Mouse (Mus musculus): Measurements from ENCODE around the gene Ano2. TPM values are rescaled to one million over a fixed set of nuclear protein-coding genes. Genes with fewer than 3 reads are reported as not detected.

The Ano2 gene
- polyA plus RNA-seq, 1 experiment from 2014 or later: 0.28 TPM

DNA sequence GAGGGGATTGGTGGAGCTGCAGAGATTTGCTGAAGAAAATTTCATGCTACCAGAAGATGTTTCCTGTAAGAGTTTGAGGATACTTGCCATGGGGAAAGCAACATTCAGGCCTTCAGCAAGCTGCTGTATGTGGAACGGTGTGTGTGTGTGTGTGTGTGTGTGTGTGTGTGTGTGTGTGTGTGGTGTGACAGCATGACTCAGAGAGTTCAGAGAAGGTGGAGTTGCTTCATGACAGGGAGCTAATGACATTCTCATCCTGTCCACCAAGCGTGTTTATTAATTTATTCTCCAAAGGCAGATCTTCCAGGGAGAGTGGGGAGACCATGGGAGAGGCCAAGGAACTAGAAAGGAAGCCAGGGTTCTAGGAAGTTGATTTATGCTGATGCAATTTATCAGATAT lies 26.3 kb upstream of the Ano2 start:
- Histone ChIP-seq H3K4me1 (replicated peaks; ENCODE audit: control insufficient read depth, insufficient read depth, low read length) (no peaks in the 10 kb centered on the region), H3K9ac (ENCODE audit: low read depth, low read length) (no peak overlapping the region), H3K27me3 (ENCODE audit: control insufficient read depth, insufficient read depth, low read length) (no peaks in the 10 kb centered on the region), H3K4me2 (replicated peaks; ENCODE audit: low read depth, low read length) (no peak overlapping the region), H3K9me3 (ENCODE audit: control insufficient read depth, low read length) (no peaks in the 10 kb centered on the region), H3K4me3 (ENCODE audit: low read depth, low read length) (no peak overlapping the region), H3K36me3 (ENCODE audit: control insufficient read depth, insufficient read depth, low read length) (no peaks in the 10 kb centered on the region), H3K27ac (ENCODE audit: low read depth, low read length) (no peak overlapping the region)
- DNase-seq (ENCODE audit: low spot score) (no peak), ATAC-seq (ENCODE audit: low FRiP score) (no peak)
- 84% methylated on average over 2 of the region's 2 CpGs for WGBS

DNA sequence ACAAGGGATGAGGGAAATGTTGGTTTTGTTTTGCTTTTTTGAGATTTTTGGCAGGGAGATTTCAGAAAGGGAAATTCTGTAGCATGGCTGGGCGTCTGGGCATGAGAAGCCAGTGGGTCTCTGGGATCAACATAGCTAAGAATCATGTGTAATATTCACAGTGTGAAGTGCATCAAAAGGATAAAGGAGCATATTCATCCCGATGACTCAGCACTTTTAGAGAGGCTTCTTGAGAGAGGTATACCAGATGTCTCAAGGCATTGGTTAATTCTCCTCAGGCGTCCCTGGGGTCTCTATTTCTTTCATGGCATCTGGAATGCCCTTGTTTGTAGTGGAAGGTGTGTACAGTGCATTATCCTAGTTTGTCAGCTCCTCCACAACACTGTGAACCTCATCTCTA lies 18.4 kb upstream of the Ano2 start:
- DNase-seq (ENCODE audit: low spot score): no peak

GRCm38 (mm10) chr6:125678492-125678891 lies 11.7 kb upstream of the Ano2 start:
- H3K27me3 ChIP-seq (ENCODE audit: control insufficient read depth, insufficient read depth, low read length): no peaks in the 10 kb centered on the region
- no peak overlapping the region for H3K27ac ChIP-seq (ENCODE audit: low read depth, low read length)
- DNase-seq (ENCODE audit: low spot score) (no peak), ATAC-seq (ENCODE audit: low FRiP score) (no peak)
- H3K4me1 ChIP-seq (replicated peaks; ENCODE audit: control insufficient read depth, insufficient read depth, low read length): no peaks in the 10 kb centered on the region
- 58% methylated on average over 1 of the region's 1 CpGs for WGBS
- no peaks in the 10 kb centered on the region for H3K9me3 ChIP-seq (ENCODE audit: control insufficient read depth, low read length)
- H3K4me2 ChIP-seq (replicated peaks; ENCODE audit: low read depth, low read length): no peak overlapping the region
- no peak overlapping the region for H3K4me3 ChIP-seq (ENCODE audit: low read depth, low read length)
- H3K9ac ChIP-seq (ENCODE audit: low read depth, low read length): no peak overlapping the region
- H3K36me3 ChIP-seq (ENCODE audit: control insufficient read depth, insufficient read depth, low read length): no peaks in the 10 kb centered on the region

More for the DNA sequence above, 18.4 kb upstream of the Ano2 start:
- 92% methylated on average over 3 of the region's 3 CpGs for WGBS
- Histone ChIP-seq H3K4me1 (replicated peaks; ENCODE audit: control insufficient read depth, insufficient read depth, low read length) (no peaks in the 10 kb centered on the region), H3K27me3 (ENCODE audit: control insufficient read depth, insufficient read depth, low read length) (no peaks in the 10 kb centered on the region), H3K27ac (ENCODE audit: low read depth, low read length) (no peak overlapping the region), H3K9me3 (ENCODE audit: control insufficient read depth, low read length) (no peaks in the 10 kb centered on the region), H3K4me2 (replicated peaks; ENCODE audit: low read depth, low read length) (no peak overlapping the region), H3K36me3 (ENCODE audit: control insufficient read depth, insufficient read depth, low read length) (no peaks in the 10 kb centered on the region), H3K4me3 (ENCODE audit: low read depth, low read length) (no peak overlapping the region), H3K9ac (ENCODE audit: low read depth, low read length) (no peak overlapping the region)
- no peak for ATAC-seq (ENCODE audit: low FRiP score)

DNA sequence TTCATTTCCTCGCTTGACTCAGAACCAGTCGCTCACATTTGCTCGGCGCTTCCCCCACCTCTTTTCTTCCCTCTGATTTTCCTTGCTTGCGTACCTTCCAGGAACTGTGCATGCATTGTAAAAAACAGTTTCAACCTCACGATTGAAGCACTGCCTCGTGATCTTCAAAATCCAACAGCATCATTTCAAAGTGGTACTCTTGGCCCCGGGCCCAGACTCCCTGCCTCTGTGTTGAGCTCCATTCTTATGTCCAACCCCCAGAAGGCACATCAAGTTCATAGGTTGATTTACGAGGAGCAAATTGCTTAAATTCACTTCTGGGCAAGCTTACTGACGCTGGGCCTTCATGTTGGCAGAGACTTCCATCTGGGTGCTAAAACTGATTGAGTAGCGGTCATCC lies 9.6 kb upstream of the Ano2 start:
- no peaks in the 10 kb centered on the region for H3K36me3 ChIP-seq (ENCODE audit: control insufficient read depth, insufficient read depth, low read length)
- no peaks in the 10 kb centered on the region for H3K27me3 ChIP-seq (ENCODE audit: control insufficient read depth, insufficient read depth, low read length)
- no peak overlapping the region for H3K4me3 ChIP-seq (ENCODE audit: low read depth, low read length)
- H3K4me2 ChIP-seq (replicated peaks; ENCODE audit: low read depth, low read length): no peak overlapping the region
- whole genome bisulfite sequencing: 87% methylated on average over 11 of the region's 11 CpGs
- H3K9ac ChIP-seq (ENCODE audit: low read depth, low read length): no peak overlapping the region
- no peaks in the 10 kb centered on the region for H3K9me3 ChIP-seq (ENCODE audit: control insufficient read depth, low read length)
- ATAC-seq (ENCODE audit: low FRiP score) (no peak), DNase-seq (ENCODE audit: low spot score) (no peak)
- no peak overlapping the region for H3K27ac ChIP-seq (ENCODE audit: low read depth, low read length)
- no peaks in the 10 kb centered on the region for H3K4me1 ChIP-seq (replicated peaks; ENCODE audit: control insufficient read depth, insufficient read depth, low read length)

GRCm38 (mm10) chr6:125685420-125685819 lies 4.8 kb upstream of the Ano2 start:
- no peak for ATAC-seq (ENCODE audit: low FRiP score)
- Histone ChIP-seq H3K9me3 (ENCODE audit: control insufficient read depth, low read length) (no peaks in the 10 kb centered on the region), H3K27ac (ENCODE audit: low read depth, low read length) (no peak overlapping the region), H3K9ac (ENCODE audit: low read depth, low read length) (no peak overlapping the region), H3K4me2 (replicated peaks; ENCODE audit: low read depth, low read length) (no peak overlapping the region), H3K36me3 (ENCODE audit: control insufficient read depth, insufficient read depth, low read length) (no peaks in the 10 kb centered on the region), H3K4me3 (ENCODE audit: low read depth, low read length) (no peak overlapping the region), H3K27me3 (ENCODE audit: control insufficient read depth, insufficient read depth, low read length) (no peaks in the 10 kb centered on the region; the same call in 1 of the 2 replicates), H3K4me1 (replicated peaks; ENCODE audit: control insufficient read depth, insufficient read depth, low read length) (no peaks in the 10 kb centered on the region)
- no peak for DNase-seq (ENCODE audit: low spot score)

GRCm38 (mm10) chr6:125687986-125688385 lies 2.2 kb upstream of the Ano2 start:
- H3K27ac ChIP-seq (ENCODE audit: low read depth, low read length): no peak overlapping the region
- no peak for DNase-seq (ENCODE audit: low spot score)
- no peaks in the 10 kb centered on the region for H3K9me3 ChIP-seq (ENCODE audit: control insufficient read depth, low read length)
- no peaks in the 10 kb centered on the region for H3K4me1 ChIP-seq (replicated peaks; ENCODE audit: control insufficient read depth, insufficient read depth, low read length)
- no peaks in the 10 kb centered on the region for H3K36me3 ChIP-seq (ENCODE audit: control insufficient read depth, insufficient read depth, low read length)
- no peak for ATAC-seq (ENCODE audit: low FRiP score)
- no peak overlapping the region for H3K4me2 ChIP-seq (replicated peaks; ENCODE audit: low read depth, low read length)
- H3K27me3 ChIP-seq (ENCODE audit: control insufficient read depth, insufficient read depth, low read length): no peaks in the 10 kb centered on the region; the same call in 1 of the 2 replicates
- no peak overlapping the region for H3K9ac ChIP-seq (ENCODE audit: low read depth, low read length)
- H3K4me3 ChIP-seq (ENCODE audit: low read depth, low read length): no peak overlapping the region
- WGBS: 67% methylated on average over 1 of the region's 1 CpGs

DNA sequence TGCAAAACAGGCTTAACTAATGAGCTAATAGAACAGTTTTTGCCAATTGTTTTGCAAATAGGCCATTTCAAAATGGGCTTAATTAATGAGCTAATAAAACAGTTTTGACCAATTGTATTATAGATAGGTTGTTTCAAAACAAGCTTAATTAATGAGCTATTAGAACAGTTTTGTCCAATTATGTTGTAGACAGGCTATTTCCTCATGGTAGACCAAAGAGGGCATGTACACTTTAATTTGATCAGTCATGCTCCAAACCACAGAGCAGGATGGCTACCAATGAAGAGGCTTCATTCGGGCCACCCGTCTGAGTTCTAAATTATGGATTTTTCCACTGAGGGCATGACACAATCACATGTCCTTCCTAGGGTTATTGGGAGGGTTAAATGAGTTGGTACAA lies 10.9 kb downstream of the Ano2 start:
- H3K27me3 ChIP-seq (ENCODE audit: control insufficient read depth, insufficient read depth, low read length): no peaks in the 10 kb centered on the region
- no peak overlapping the region for H3K4me2 ChIP-seq (replicated peaks; ENCODE audit: low read depth, low read length)
- H3K4me1 ChIP-seq (replicated peaks; ENCODE audit: control insufficient read depth, insufficient read depth, low read length): no peaks in the 10 kb centered on the region
- H3K4me3 ChIP-seq (ENCODE audit: low read depth, low read length): no peak overlapping the region
- DNase-seq (ENCODE audit: low spot score): no peak
- H3K9ac ChIP-seq (ENCODE audit: low read depth, low read length): no peak overlapping the region
- no peaks in the 10 kb centered on the region for H3K36me3 ChIP-seq (ENCODE audit: control insufficient read depth, insufficient read depth, low read length)
- WGBS: 87% methylated on average over 2 of the region's 2 CpGs
- no peak overlapping the region for H3K27ac ChIP-seq (ENCODE audit: low read depth, low read length)
- H3K9me3 ChIP-seq (ENCODE audit: control insufficient read depth, low read length): no peaks in the 10 kb centered on the region
- no peak for ATAC-seq (ENCODE audit: low FRiP score)

GRCm38 (mm10) chr6:125711261-125711660 lies 21.0 kb downstream of the Ano2 start:
- Histone ChIP-seq H3K27me3 (ENCODE audit: control insufficient read depth, insufficient read depth, low read length) (no peaks in the 10 kb centered on the region), H3K4me3 (ENCODE audit: low read depth, low read length) (no peak overlapping the region), H3K9ac (ENCODE audit: low read depth, low read length) (no peak overlapping the region), H3K4me2 (replicated peaks; ENCODE audit: low read depth, low read length) (no peak overlapping the region), H3K36me3 (ENCODE audit: control insufficient read depth, insufficient read depth, low read length) (no peaks in the 10 kb centered on the region), H3K9me3 (ENCODE audit: control insufficient read depth, low read length) (no peaks in the 10 kb centered on the region), H3K27ac (ENCODE audit: low read depth, low read length) (no peak overlapping the region), H3K4me1 (replicated peaks; ENCODE audit: control insufficient read depth, insufficient read depth, low read length) (no peaks in the 10 kb centered on the region)
- WGBS: 92% methylated on average over 16 of the region's 16 CpGs
- ATAC-seq (ENCODE audit: low FRiP score): 0 out of 2 replicates have a peak, but pooled peaks have one; percentile 25
- no peak for DNase-seq (ENCODE audit: low spot score)

DNA sequence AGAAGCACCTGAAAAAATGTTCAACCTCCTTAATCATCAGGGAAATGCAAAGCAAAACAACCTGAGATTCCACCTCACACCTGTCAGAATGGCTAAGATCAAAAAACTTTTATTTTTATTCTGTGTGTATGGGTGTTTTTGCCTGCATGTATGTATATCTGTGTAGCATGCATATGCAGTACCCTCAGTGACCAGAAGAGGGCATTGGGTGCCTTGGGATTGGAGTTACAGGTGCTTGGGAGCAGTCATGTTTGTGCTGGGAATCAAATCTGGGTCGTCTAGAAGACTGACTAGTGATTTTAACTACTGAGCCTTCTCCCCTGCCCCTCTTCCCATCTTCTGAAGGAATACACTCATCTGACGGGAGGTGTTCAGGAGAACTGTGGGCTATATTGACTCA lies 36.2 kb downstream of the Ano2 start:
- Histone ChIP-seq H3K9ac (ENCODE audit: low read depth, low read length) (no peak overlapping the region), H3K4me2 (replicated peaks; ENCODE audit: low read depth, low read length) (no peak overlapping the region), H3K27me3 (ENCODE audit: control insufficient read depth, insufficient read depth, low read length) (no peaks in the 10 kb centered on the region), H3K9me3 (ENCODE audit: control insufficient read depth, low read length) (no peaks in the 10 kb centered on the region), H3K4me1 (replicated peaks; ENCODE audit: control insufficient read depth, insufficient read depth, low read length) (no peaks in the 10 kb centered on the region), H3K4me3 (ENCODE audit: low read depth, low read length) (no peak overlapping the region), H3K27ac (ENCODE audit: low read depth, low read length) (no peak overlapping the region), H3K36me3 (ENCODE audit: control insufficient read depth, insufficient read depth, low read length) (no peaks in the 10 kb centered on the region)
- ATAC-seq (ENCODE audit: low FRiP score): no peak
- peak; percentile 8 for DNase-seq (ENCODE audit: low spot score)
- 88% methylated on average over 2 of the region's 2 CpGs for WGBS

Data from hindbrain, embryonic 11.5 days (tissue).